Comparison of ENCODE assay signal across 1 mouse cellular context in genomic region chr4:155891551-155892001, GRCm38 (mm10).
TF ChIP-seq lines count a peak whose summit lies in the region.

TSS of gene Pusl1 (minus strand) at chr4:155891781.
TSS of gene Acap3 (plus strand) at chr4:155891822.

TF ChIP-seq in CH12.LX, 34 proteins besides CTCF, POLR2A, EP300 and RAD21 (continued from another document):
- TF ChIP-seq MYC (IDR thresholded peaks at IDR 0.05; ENCODE audit: low read depth, low read length), result peak; percentile 96
- no peak for TF ChIP-seq RCOR1 (conservative IDR thresholded peaks at IDR 0.05; ENCODE audit: low read depth, low read length)
- peak; percentile 97 for TF ChIP-seq MAX (IDR thresholded peaks at IDR 0.05; ENCODE audit: low read length)
- 0 out of 2 replicates have a peak, but pooled peaks have one; percentile 28 for TF ChIP-seq IRF4 (IDR thresholded peaks at IDR 0.05; ENCODE audit: low read depth, low read length)
- peak; percentile 49 for TF ChIP-seq MAZ (IDR thresholded peaks at IDR 0.05; ENCODE audit: low read depth, low read length)
- TF ChIP-seq BHLHE40 (IDR thresholded peaks at IDR 0.05; ENCODE audit: low read depth, low read length), result peak; percentile 85
- TF ChIP-seq NRF1 (IDR thresholded peaks at IDR 0.05; ENCODE audit: low read depth, low read length), result peak; percentile 91
- TF ChIP-seq CHD1 (IDR thresholded peaks at IDR 0.05; ENCODE audit: low read depth, low read length), result no peak
- TF ChIP-seq ZMIZ1 (IDR thresholded peaks at IDR 0.05; ENCODE audit: low read depth, low read length), result peak; percentile 73
- TF ChIP-seq HCFC1 (IDR thresholded peaks at IDR 0.05; ENCODE audit: low read depth, low read length), result peak; percentile 72
- no peak; the same call in 1 of the 2 replicates for TF ChIP-seq USF2 (conservative IDR thresholded peaks at IDR 0.05; ENCODE audit: low read depth, low read length)
- no peak for TF ChIP-seq PAX5 (IDR thresholded peaks at IDR 0.05; ENCODE audit: low read length)
- TF ChIP-seq POLR2AphosphoS2 (IDR thresholded peaks at IDR 0.05; ENCODE audit: low read depth, low read length), result no peak
- peak; percentile 62 for TF ChIP-seq USF1 (IDR thresholded peaks at IDR 0.05; ENCODE audit: low read depth, low read length)
- TF ChIP-seq E2F4 (IDR thresholded peaks at IDR 0.05; ENCODE audit: insufficient replicate concordance, low read depth, low read length), result no peak
- TF ChIP-seq ZC3H11A (IDR thresholded peaks at IDR 0.05; ENCODE audit: low read depth, low read length), result no peak
- no peak for TF ChIP-seq GABPA (IDR thresholded peaks at IDR 0.05; ENCODE audit: insufficient replicate concordance, low read depth, low read length)
- no peak for TF ChIP-seq KAT2A (IDR thresholded peaks at IDR 0.05; ENCODE audit: insufficient replicate concordance, low read length)
- TF ChIP-seq TCF12 (IDR thresholded peaks at IDR 0.05; ENCODE audit: low read depth, low read length), result no peak
- TF ChIP-seq NELFE (IDR thresholded peaks at IDR 0.05; ENCODE audit: low read depth, low read length), result peak; percentile 68
- no peak for TF ChIP-seq ZKSCAN1 (IDR thresholded peaks at IDR 0.05; ENCODE audit: borderline replicate concordance, low read depth, low read length)
- TF ChIP-seq SMC3 (IDR thresholded peaks at IDR 0.05; ENCODE audit: low read depth, low read length), result no peak
- TF ChIP-seq JUN (IDR thresholded peaks at IDR 0.05; ENCODE audit: insufficient read depth, low read depth, low read length), result no peak
- no peak for TF ChIP-seq JUND (conservative IDR thresholded peaks at IDR 0.05; ENCODE audit: low read depth, low read length)
- TF ChIP-seq SIN3A (IDR thresholded peaks at IDR 0.05; ENCODE audit: low read length), result peak; percentile 95
- no peak for TF ChIP-seq MAFK (IDR thresholded peaks at IDR 0.05; ENCODE audit: insufficient replicate concordance, low read length)
- no peak for TF ChIP-seq UBTF (IDR thresholded peaks at IDR 0.05; ENCODE audit: low read depth, low read length)
- peak; percentile 100 for TF ChIP-seq MXI1 (IDR thresholded peaks at IDR 0.05; ENCODE audit: low read depth, low read length)
- TF ChIP-seq ELF1 (IDR thresholded peaks at IDR 0.05; ENCODE audit: low read depth, low read length), result peak; percentile 55; the same call in 1 of the 2 replicates
- no peak for TF ChIP-seq ZNF384 (IDR thresholded peaks at IDR 0.05; ENCODE audit: low read depth, low read length)
TF ChIP-seq in CH12.LX: peak in this region for 14.
